Mouse (Mus musculus) MEL (cell line): ENCODE data around the gene Pla2r1. TPM values are rescaled to one million over a fixed set of nuclear protein-coding genes. Genes with fewer than 3 reads are reported as not detected.

Experiments used
- DNase-seq: peaks from one replicate; pipeline ENCODE4 v3.0.0; 2011; ENCODE audit warnings: low read depth, low spot score
- H3K27ac ChIP-seq: 2 replicates; pipeline ENCODE4 v1.5.1; 2012; ENCODE audit warnings: low read depth, mild to moderate bottlenecking, control low read depth, low read length, moderate library complexity; ENCODE audit not compliant: control insufficient read depth
- H3K27me3 ChIP-seq, 2 experiments: fragments of 150-350 bp in 1 of 2; sonication (generic) in 1 of 2; 2 replicates each; pipeline ENCODE4 v1.6.1; 2012; ENCODE audit warnings: low read length in 2 of 2, mild to moderate bottlenecking in 2 of 2, improper control_type of control experiment in 1 of 2, moderate library complexity in 1 of 2; ENCODE audit not compliant: insufficient read depth in 2 of 2, control insufficient read depth in 1 of 2
- H3K36me3 ChIP-seq, 2 experiments: 2 replicates each; pipeline ENCODE4 v1.6.1; 2012 to 2014; ENCODE audit warnings: low read length in 2 of 2, improper control_type of control experiment in 1 of 2, inconsistent platforms in 1 of 2, mild to moderate bottlenecking in 1 of 2; ENCODE audit not compliant: insufficient read depth in 2 of 2, control insufficient read depth in 1 of 2
- H3K4me1 ChIP-seq, 2 experiments: fragments of 150-350 bp in 1 of 2; sonication (generic) in 1 of 2; 2 replicates each; pipeline ENCODE4 v1.6.1; 2012; ENCODE audit warnings: low read length in 2 of 2, improper control_type of control experiment in 1 of 2, mild to moderate bottlenecking in 1 of 2; ENCODE audit not compliant: insufficient read depth in 2 of 2, control insufficient read depth in 1 of 2
- H3K4me3 ChIP-seq, 2 experiments: fragments of 150-350 bp in 1 of 2; sonication (generic) in 1 of 2; 2 replicates each; pipeline ENCODE4 v1.5.1; 2012; ENCODE audit warnings: low read depth in 2 of 2, low read length in 2 of 2, mild to moderate bottlenecking in 2 of 2, moderate library complexity in 2 of 2, control low read depth in 1 of 2, improper control_type of control experiment in 1 of 2; ENCODE audit not compliant: control insufficient read depth in 1 of 2, insufficient read depth in 1 of 2
- H3K79me2 ChIP-seq: 2 replicates; pipeline ENCODE4 v1.6.1; 2012; ENCODE audit warnings: mild to moderate bottlenecking, low read length, moderate library complexity; ENCODE audit not compliant: control insufficient read depth, poor library complexity, insufficient read depth
- H3K9ac ChIP-seq: 2 replicates; pipeline ENCODE4 v1.6.1; 2012; ENCODE audit warnings: low read depth, mild to moderate bottlenecking, control low read depth, low read length, moderate library complexity; ENCODE audit not compliant: control insufficient read depth, poor library complexity, severe bottlenecking
- H3K9me3 ChIP-seq: fragments of 150-350 bp; sonication (generic); replicated peaks from 2 replicates; pipeline ENCODE4 v1.6.1; 2012; ENCODE audit warnings: mild to moderate bottlenecking, low read length, improper control_type of control experiment, moderate library complexity; ENCODE audit not compliant: insufficient read depth
- BHLHE40 ChIP-seq: IDR thresholded peaks from 2 replicates; pipeline ENCODE4 v1.6.1; 2012; ENCODE audit warnings: low read depth, mild to moderate bottlenecking, inconsistent platforms, low read length, improper control_type of control experiment, borderline replicate concordance
- CHD2 ChIP-seq: IDR thresholded peaks from 2 replicates; pipeline ENCODE4 v1.6.1; 2011; ENCODE audit warnings: low read length, improper control_type of control experiment
- EP300 ChIP-seq, 2 experiments: IDR thresholded peaks; 2 replicates each; pipeline ENCODE4 v1.6.1; 2011; ENCODE audit warnings: improper control_type of control experiment in 2 of 2, low read length in 2 of 2, low read depth in 1 of 2, mild to moderate bottlenecking in 1 of 2
- HCFC1 ChIP-seq: IDR thresholded peaks from 2 replicates; pipeline ENCODE4 v1.6.1; 2012; ENCODE audit warnings: low read depth, mild to moderate bottlenecking, inconsistent platforms, low read length, improper control_type of control experiment, moderate library complexity
- MAFK ChIP-seq: IDR thresholded peaks from 2 replicates; pipeline ENCODE4 v1.6.1; 2011; ENCODE audit warnings: low read depth, mild to moderate bottlenecking, low read length, improper control_type of control experiment, borderline replicate concordance
- MAX ChIP-seq: IDR thresholded peaks from 2 replicates; pipeline ENCODE4 v1.6.1; 2011; ENCODE audit warnings: low read length, improper control_type of control experiment
- MXI1 ChIP-seq: IDR thresholded peaks from 2 replicates; pipeline ENCODE4 v1.6.1; 2011; ENCODE audit warnings: mild to moderate bottlenecking, low read depth, low read length, improper control_type of control experiment
- MYC ChIP-seq: IDR thresholded peaks from 2 replicates; pipeline ENCODE4 v1.6.1; 2011; ENCODE audit warnings: low read depth, mild to moderate bottlenecking, low read length, improper control_type of control experiment, moderate library complexity
- NELFE ChIP-seq: IDR thresholded peaks from 2 replicates; pipeline ENCODE4 v1.6.1; 2011; ENCODE audit warnings: low read depth, low read length, improper control_type of control experiment
- NRF1 ChIP-seq: IDR thresholded peaks from 2 replicates; pipeline ENCODE4 v1.6.1; 2014; ENCODE audit warnings: low read depth, mild to moderate bottlenecking, inconsistent platforms, low read length, improper control_type of control experiment, moderate library complexity; ENCODE audit not compliant: poor library complexity, insufficient read depth, severe bottlenecking
- POLR2AphosphoS2 ChIP-seq: IDR thresholded peaks from 2 replicates; pipeline ENCODE4 v1.6.1; 2011; ENCODE audit warnings: low read length, improper control_type of control experiment
- RAD21 ChIP-seq: IDR thresholded peaks from 2 replicates; pipeline ENCODE4 v1.6.1; 2011; ENCODE audit warnings: mild to moderate bottlenecking, low read depth, low read length, improper control_type of control experiment
- RCOR1 ChIP-seq: IDR thresholded peaks from 2 replicates; pipeline ENCODE4 v1.6.1; 2012; ENCODE audit warnings: low read depth, mild to moderate bottlenecking, inconsistent platforms, low read length, improper control_type of control experiment
- SIN3A ChIP-seq: IDR thresholded peaks from 2 replicates; pipeline ENCODE4 v1.6.1; 2012; ENCODE audit warnings: low read length, improper control_type of control experiment, inconsistent platforms
- SMC3 ChIP-seq: IDR thresholded peaks from 2 replicates; pipeline ENCODE4 v1.6.1; 2011; ENCODE audit warnings: low read depth, low read length, improper control_type of control experiment
- TAL1 ChIP-seq: IDR thresholded peaks from 2 replicates; pipeline ENCODE4 v1.6.1; 2012; ENCODE audit warnings: mild to moderate bottlenecking, inconsistent platforms, low read length, moderate library complexity, mixed read lengths
- TBP ChIP-seq: IDR thresholded peaks from 2 replicates; pipeline ENCODE4 v1.8.0; 2011; ENCODE audit warnings: low read depth, low read length, improper control_type of control experiment
- UBTF ChIP-seq: IDR thresholded peaks from 2 replicates; pipeline ENCODE4 v1.6.1; 2012; ENCODE audit warnings: low read depth, mild to moderate bottlenecking, inconsistent platforms, low read length, improper control_type of control experiment, moderate library complexity, borderline replicate concordance; ENCODE audit not compliant: insufficient read depth
- USF2 ChIP-seq, 2 experiments: IDR thresholded peaks; 2 replicates each; pipeline ENCODE4 v1.6.1; 2011 to 2012; ENCODE audit warnings: improper control_type of control experiment in 2 of 2, low read length in 2 of 2, borderline replicate concordance in 1 of 2, inconsistent platforms in 1 of 2, low read depth in 1 of 2, mild to moderate bottlenecking in 1 of 2; ENCODE audit not compliant: insufficient read depth in 1 of 2
- ZKSCAN1 ChIP-seq: IDR thresholded peaks from 2 replicates; pipeline ENCODE4 v1.6.1; 2012; ENCODE audit warnings: low read depth, mild to moderate bottlenecking, inconsistent platforms, low read length, improper control_type of control experiment, moderate library complexity
- ZMIZ1 ChIP-seq: IDR thresholded peaks from 2 replicates; pipeline ENCODE4 v1.6.1; 2012; ENCODE audit warnings: low read depth, mild to moderate bottlenecking, inconsistent platforms, low read length, improper control_type of control experiment, moderate library complexity
- ZNF384 ChIP-seq: IDR thresholded peaks from 2 replicates; pipeline ENCODE4 v1.6.1; 2012; ENCODE audit warnings: low read depth, mild to moderate bottlenecking, inconsistent platforms, low read length, improper control_type of control experiment
- polyA plus RNA-seq, 2 experiments: library from polyadenylated mRNA; stranded (reverse) in 1 of 2; unstranded in 1 of 2; fragments of >175 nt in 1 of 2; fragments of >200 nt in 1 of 2; gene quantifications; 2 replicates each; pipeline versions ENCODE4 v1.2.1 to v1.2.4; 2012; ENCODE audit warnings: low replicate concordance in 2 of 2, low read depth in 1 of 2; ENCODE audit not compliant: insufficient read length in 2 of 2, insufficient read depth in 1 of 2, missing spikeins in 1 of 2
- total RNA-seq: library from RNA; depleted of rRNA; stranded (reverse); fragments of 300-350 nt; gene quantifications from 2 replicates; pipeline ENCODE4 v1.2.3, GENCODE M21; 2012

Gene Pla2r1
- total and polyA plus RNA-seq, 3 experiments = not detected

- no peak overlapping the region for H3K9ac ChIP-seq
- H3K27ac ChIP-seq = no peak overlapping the region
- no peaks in the 10 kb centered on the region for H3K79me2 ChIP-seq
- peaks cover 0 to 7% of the 10 kb centered on the region in 2 experiments; a peak in 2 of 4 replicates for H3K4me1 ChIP-seq
- H3K9me3 ChIP-seq = no peaks in the 10 kb centered on the region
- DNase-seq = no peak
- H3K27me3 ChIP-seq = no peaks in the 10 kb centered on the region; a peak in 1 of 4 replicates
- H3K4me3 ChIP-seq = no peak overlapping the region
- H3K36me3 ChIP-seq = no peaks in the 10 kb centered on the region; a peak in 1 of 4 replicates
- TF ChIP-seq ZKSCAN1 = no peak
- TF ChIP-seq MAX = no peak
Observed at GRCm38 (mm10) chr2:60393786-60394185, 159.3 kb downstream of the Pla2r1 start.

- H3K4me1 ChIP-seq = peaks cover under 1 to 9% of the 10 kb centered on the region in 2 experiments; a peak in 3 of 4 replicates
- H3K79me2 ChIP-seq = no peaks in the 10 kb centered on the region
- H3K9me3 ChIP-seq = no peaks in the 10 kb centered on the region
- no peak overlapping the region for H3K9ac ChIP-seq
- DNase-seq = no peak
- no peaks in the 10 kb centered on the region; a peak in 2 of 4 replicates for H3K36me3 ChIP-seq
- no peaks in the 10 kb centered on the region; a peak in 1 of 4 replicates for H3K27me3 ChIP-seq
- H3K27ac ChIP-seq = no peak overlapping the region
- H3K4me3 ChIP-seq = no peak overlapping the region
- no peak for TF ChIP-seq NELFE
- TF ChIP-seq EP300 (IDR thresholded peaks at IDR 0.05; ENCODE audit: low read depth in 1 of 2, low read length in 2 of 2) = no peak
- TF ChIP-seq NRF1 = no peak
- no peak for TF ChIP-seq ZNF384
- no peak for TF ChIP-seq MYC
- no peak for TF ChIP-seq MXI1
- no peak for TF ChIP-seq TBP
- TF ChIP-seq UBTF = no peak
- no peak for TF ChIP-seq HCFC1
- TF ChIP-seq RAD21 = no peak
- no peak for TF ChIP-seq CHD2
- TF ChIP-seq SIN3A = no peak
- TF ChIP-seq POLR2AphosphoS2 = no peak
- TF ChIP-seq MAFK = no peak
- TF ChIP-seq RCOR1 = no peak
- TF ChIP-seq USF2 (IDR thresholded peaks at IDR 0.05; ENCODE audit: borderline replicate concordance in 1 of 2, insufficient read depth in 1 of 2, low read depth in 1 of 2, low read length in 2 of 2) = no peak
- no peak for TF ChIP-seq ZMIZ1
- TF ChIP-seq BHLHE40 = no peak
- TF ChIP-seq SMC3 = no peak
- TF ChIP-seq TAL1 = no peak
Observed at GRCm38 (mm10) chr2:60392286-60392685, 160.8 kb downstream of the Pla2r1 start.
